Mouse (Mus musculus) layer of hippocampus, postnatal 36 days (tissue): ENCODE results near the gene Apol7a. TPM values are rescaled to one million over a fixed set of nuclear protein-coding genes. Genes with fewer than 3 reads are reported as not detected.

Experiments used
- DNase-seq, 2 experiments: peaks; one replicate each; pipeline ENCODE4 v3.0.0; 2022
- total RNA-seq, 2 experiments: library from RNA; stranded (reverse); gene quantifications; 2 replicates each; pipeline ENCODE4 v1.2.3; 2021

Gene Apol7a
- total RNA-seq, 2 experiments from 2014 or later, result 0.15 TPM; not detected in 1

GRCm38 (mm10) chr15:77370588-77370987, 28.3 kb downstream of the Apol7a start:
- no peak for DNase-seq

- DNase-seq, result no peak
Measured at GRCm38 (mm10) chr15:77369981-77370380, 28.9 kb downstream of the Apol7a start.

- no peak for DNase-seq
Measured at GRCm38 (mm10) chr15:77368818-77369320, 30.0 kb downstream of the Apol7a start.

- DNase-seq, result peak; percentile 91 to 93
Measured at GRCm38 (mm10) chr15:77368148-77368547, 30.8 kb downstream of the Apol7a start.

GRCm38 (mm10) chr15:77367504-77367903, 31.4 kb downstream of the Apol7a start:
- no peak for DNase-seq

- peak; percentile 76 to 84 for DNase-seq
Measured at GRCm38 (mm10) chr15:77366706-77367484, 32.0 kb downstream of the Apol7a start.

- DNase-seq, result no peak
Measured at GRCm38 (mm10) chr15:77365700-77366570, 33.0 kb downstream of the Apol7a start.

GRCm38 (mm10) chr15:77364026-77364425, 34.9 kb downstream of the Apol7a start:
- no peak for DNase-seq

- DNase-seq, result no peak
Measured at GRCm38 (mm10) chr15:77363578-77363977, 35.3 kb downstream of the Apol7a start.

GRCm38 (mm10) chr15:77362952-77363351, 36.0 kb downstream of the Apol7a start:
- DNase-seq, result no peak

- DNase-seq, result no peak
Measured at GRCm38 (mm10) chr15:77359905-77360304, 39.0 kb downstream of the Apol7a start.

GRCm38 (mm10) chr15:77359486-77359885, 39.4 kb downstream of the Apol7a start:
- no peak for DNase-seq

- DNase-seq, result no peak
Measured at GRCm38 (mm10) chr15:77359084-77359483, 39.8 kb downstream of the Apol7a start.

GRCm38 (mm10) chr15:77358320-77359040, 40.4 kb downstream of the Apol7a start:
- DNase-seq, result peak; percentile 84 to 86

GRCm38 (mm10) chr15:77356248-77356810, 42.6 kb downstream of the Apol7a start:
- no peak for DNase-seq

- no peak for DNase-seq
Measured at GRCm38 (mm10) chr15:77354848-77355551, 43.9 kb downstream of the Apol7a start.

- DNase-seq, result no peak
Measured at GRCm38 (mm10) chr15:77354496-77354847, 44.4 kb downstream of the Apol7a start.

- DNase-seq, result no peak
Measured at GRCm38 (mm10) chr15:77353764-77354163, 45.1 kb downstream of the Apol7a start.

GRCm38 (mm10) chr15:77352863-77353262, 46.0 kb downstream of the Apol7a start:
- no peak for DNase-seq

- no peak for DNase-seq
Measured at GRCm38 (mm10) chr15:77350117-77350516, 48.8 kb downstream of the Apol7a start.

- DNase-seq, result no peak
Measured at GRCm38 (mm10) chr15:77348146-77348545, 50.8 kb downstream of the Apol7a start.
